Mouse (Mus musculus): ENCODE measurements around the gene Urgcp.

DNA sequence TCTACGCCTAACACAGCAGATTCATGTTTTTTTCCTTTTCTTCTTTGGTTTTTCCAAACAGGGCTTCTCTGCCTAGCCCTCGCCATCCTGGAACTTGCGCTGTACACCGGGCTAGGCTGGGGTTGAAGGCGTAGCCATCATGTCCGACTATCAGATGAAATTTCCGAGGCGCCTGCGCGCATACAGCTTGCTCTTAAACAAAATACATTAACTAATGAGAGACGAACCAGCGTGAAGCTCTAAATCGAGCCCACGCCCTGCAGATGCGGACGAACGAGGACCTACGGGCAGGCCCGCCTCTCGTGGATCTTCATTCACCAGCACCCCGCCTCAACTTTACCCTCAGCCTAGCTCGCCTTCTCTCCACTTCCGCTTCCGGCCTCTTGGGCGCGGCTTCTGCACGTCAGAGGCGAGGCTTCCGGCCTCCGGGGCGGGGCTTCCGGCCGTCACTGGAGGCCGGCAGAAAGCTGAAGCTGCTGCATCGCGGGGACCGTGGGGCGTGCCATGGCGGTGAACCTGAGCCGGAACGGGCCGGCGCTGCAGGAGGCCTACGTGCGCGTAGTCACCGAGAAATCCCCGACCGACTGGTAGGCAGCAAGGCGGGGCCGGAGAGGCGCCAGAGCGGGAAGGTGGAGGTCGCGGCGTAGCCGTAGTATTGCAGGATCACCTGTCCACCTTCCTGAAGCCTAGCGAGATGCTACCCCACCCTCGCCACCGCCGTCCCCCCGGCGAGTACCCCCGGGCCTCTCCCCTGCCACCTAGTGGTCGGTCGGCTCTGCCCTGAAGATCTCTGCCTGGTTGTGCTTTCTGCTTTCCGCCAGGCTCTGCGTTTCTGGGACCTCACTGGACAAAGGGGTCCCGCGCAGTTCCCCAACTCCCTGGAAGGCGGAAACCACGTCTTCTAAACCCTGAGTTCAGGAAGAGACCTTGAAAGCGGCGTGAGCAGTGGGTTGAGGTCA lies 26.2 kb upstream of the Urgcp start, which contains the start of gene Dbnl:
- peak; percentile 59; the same call in 1 of the 2 replicates for TF ChIP-seq CTCF (IDR thresholded peaks at IDR 0.05; ENCODE audit: insufficient read depth, low read depth, low read length)
- peak; percentile 93 for TF ChIP-seq POLR2A (IDR thresholded peaks at IDR 0.05; ENCODE audit: insufficient read depth, low read depth, low read length)
